Mouse (Mus musculus) brain, embryonic 14.5 days (tissue): ENCODE measurements around the gene Sh2d5. TPM values are rescaled to one million over a fixed set of nuclear protein-coding genes. Genes with fewer than 3 reads are reported as not detected.

ENCODE experiments used
- DNase-seq: peaks from one replicate; pipeline ENCODE4 v3.0.0-alpha.2; 2011; ENCODE audit warnings: low read depth
- CTCF ChIP-seq: fragments of 200-500 bp; IDR thresholded peaks from 2 replicates; pipeline ENCODE4 v1.5.1; 2012; ENCODE audit warnings: inconsistent platforms, mild to moderate bottlenecking, moderate library complexity, borderline replicate concordance; ENCODE audit not compliant: insufficient read depth, insufficient read length; ENCODE audit errors: extremely low read depth
- POLR2A ChIP-seq: fragments of 200-500 bp; IDR thresholded peaks from 2 replicates; pipeline ENCODE4 v1.6.1; 2012; ENCODE audit warnings: mild to moderate bottlenecking, inconsistent platforms, borderline replicate concordance; ENCODE audit not compliant: poor library complexity, insufficient read depth, insufficient read length, severe bottlenecking; ENCODE audit errors: extremely low read depth
- polyA plus RNA-seq: library from polyadenylated mRNA; depleted of rRNA; stranded (reverse); fragments of >200 nt; gene quantifications from 2 replicates; pipeline ENCODE4 v1.2.3, GENCODE M21; 2012

Gene Sh2d5
- polyA plus RNA-seq, 1 experiment = 22.5 TPM

DNA sequence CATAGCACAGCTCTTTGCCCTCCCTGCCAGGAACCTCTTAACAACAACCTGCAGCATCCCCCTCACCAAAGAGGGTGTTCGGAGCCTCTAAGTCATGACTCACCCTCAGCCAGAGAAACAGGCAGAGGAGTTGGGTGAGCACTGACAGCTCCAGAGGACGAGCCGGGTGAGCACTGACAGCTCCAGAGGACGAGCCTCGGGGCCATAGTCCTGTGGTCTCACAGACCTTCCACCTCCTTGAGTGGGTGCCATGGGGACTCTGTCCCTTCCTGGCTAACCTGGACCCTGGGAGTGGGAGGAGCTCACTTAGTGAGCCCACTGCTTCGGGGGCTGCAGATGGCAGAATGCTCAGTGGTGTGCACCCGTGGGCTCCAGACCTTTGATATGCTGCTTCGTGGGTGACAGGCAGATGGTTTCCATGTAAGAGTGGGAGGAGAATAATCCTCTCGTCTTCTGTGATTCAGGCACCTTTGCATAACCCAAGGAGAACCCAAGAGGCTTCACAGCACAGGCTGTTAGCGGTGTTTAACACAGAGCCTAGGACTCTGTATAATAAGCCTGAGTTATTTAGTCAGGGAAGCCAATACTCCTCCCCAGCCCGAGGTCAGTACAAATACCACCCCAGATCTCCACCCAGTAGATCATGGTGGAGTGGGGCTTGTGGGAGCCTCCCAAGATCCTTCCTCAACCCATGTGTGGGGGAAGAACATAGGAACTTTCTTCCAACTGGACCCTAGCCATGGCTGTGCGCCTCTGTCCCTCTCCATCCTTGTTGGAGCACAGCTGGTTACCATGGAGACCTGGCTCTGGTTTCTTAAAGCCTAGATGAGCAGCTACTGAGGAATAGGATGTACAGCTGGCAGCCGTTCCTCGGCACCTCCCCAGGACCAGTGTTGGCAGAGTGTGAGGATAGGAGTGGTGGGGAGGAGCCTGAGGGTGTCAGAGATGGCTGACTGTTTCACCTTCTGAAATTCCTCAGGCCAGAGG, 22.1 kb downstream of the Sh2d5 start:
- peak; percentile 70 for DNase-seq
- TF ChIP-seq CTCF (no peak), POLR2A (no peak)

DNA sequence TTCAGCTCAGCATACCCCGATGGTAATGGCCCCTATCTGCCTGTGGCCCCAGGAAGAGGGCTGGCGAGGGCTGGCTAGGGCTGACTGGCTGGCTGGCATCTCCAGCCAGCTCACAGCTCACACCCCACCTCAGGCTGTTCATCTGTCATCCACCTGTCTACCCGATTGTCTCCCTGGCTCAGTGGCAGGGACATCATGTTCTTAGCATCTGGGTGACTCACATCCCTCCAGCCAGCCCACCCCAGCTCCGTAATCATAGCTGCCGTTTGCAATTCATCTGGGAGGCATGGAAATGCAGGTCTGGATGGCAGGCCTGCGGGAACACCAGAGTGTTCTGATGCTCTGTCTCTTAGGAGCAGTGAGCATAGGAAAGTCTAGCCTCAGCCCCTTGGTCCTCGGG, 28.1 kb downstream of the Sh2d5 start:
- DNase-seq = no peak
- no peak for TF ChIP-seq CTCF
- no peak for TF ChIP-seq POLR2A

DNA sequence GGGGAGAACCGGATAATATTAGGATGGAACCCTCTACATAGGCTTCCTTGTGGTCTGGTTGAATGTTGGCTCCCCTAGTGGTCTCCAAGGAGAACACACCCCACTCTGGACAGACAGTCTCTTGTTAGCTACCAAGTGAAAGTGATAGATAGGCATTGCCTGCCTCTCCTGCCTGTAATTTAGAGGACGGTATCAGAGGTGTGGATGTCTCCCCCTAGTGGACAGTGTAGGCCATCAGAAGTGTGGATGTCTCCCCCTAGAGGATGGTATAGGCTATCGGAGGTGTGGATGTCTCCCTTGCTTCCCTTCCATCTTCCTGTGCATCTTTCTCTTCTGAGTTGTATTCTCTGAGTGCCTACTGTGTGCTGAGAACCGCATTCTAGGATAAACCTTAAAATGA, 32.6 kb downstream of the Sh2d5 start:
- peak; percentile 83; the same call in 1 of the 2 replicates for TF ChIP-seq CTCF
- no peak for TF ChIP-seq POLR2A
- DNase-seq = peak; percentile 90

DNA sequence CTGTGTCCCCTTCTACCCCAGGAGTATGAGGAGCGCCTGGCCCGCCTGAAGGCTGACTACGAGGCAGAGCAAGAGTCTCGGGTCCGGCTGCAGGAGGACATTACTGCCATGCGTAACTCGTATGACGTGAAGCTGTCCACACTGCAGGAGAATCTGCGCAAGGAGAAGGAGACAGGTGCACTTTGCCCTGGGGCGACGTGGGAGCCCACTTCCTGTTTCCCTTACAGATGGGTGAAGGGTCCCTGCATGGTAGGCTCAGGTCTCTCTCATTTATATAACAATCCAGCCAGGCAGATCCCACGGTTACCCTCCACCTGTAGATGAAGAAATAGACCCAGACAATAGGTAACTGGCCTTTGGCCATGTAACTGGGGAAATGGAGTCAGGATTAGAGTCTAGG, 36.2 kb downstream of the Sh2d5 start:
- DNase-seq = no peak
- no peak for TF ChIP-seq CTCF

DNA sequence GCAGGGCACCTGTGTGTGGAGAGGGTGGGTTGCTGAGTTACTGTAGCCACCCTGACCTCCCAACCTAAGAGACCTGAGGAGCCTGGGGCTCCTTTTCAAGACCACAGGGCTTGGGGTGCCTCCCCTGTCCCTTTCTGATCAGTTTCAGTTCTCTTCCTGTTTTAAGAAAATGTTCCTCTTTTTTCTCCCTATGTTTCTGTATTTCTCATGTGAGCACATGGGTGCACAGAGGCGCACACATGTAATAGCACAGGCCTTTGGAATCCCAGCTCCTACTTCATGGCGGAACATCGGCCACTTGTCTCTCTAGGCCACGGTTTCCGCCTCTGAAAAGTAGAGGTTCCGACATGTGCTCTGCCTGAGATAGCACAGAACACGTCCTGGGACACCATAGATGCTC, 38.5 kb downstream of the Sh2d5 start:
- DNase-seq = no peak
- TF ChIP-seq POLR2A (no peak), CTCF (no peak)

DNA sequence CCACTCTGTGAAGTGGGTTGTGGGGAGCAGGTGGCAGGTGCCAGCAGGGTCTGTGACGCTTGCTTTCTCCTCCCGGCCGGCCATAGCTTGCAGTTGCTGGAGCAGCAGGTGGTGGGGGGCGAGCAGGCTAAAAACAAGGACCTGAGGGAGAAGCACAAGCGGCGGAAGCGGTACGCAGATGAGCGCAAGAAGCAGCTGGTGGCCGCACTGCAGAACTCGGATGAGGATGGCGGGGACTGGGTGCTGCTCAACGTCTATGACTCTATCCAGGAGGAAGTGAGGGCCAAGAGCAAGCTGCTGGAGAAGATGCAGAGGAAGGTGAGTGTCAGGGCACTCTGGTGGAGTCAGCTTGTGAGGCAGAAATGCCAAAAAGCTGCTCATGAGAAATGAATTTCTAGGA, 41.8 kb downstream of the Sh2d5 start:
- no peak for DNase-seq
- TF ChIP-seq CTCF (no peak), POLR2A (no peak)

DNA sequence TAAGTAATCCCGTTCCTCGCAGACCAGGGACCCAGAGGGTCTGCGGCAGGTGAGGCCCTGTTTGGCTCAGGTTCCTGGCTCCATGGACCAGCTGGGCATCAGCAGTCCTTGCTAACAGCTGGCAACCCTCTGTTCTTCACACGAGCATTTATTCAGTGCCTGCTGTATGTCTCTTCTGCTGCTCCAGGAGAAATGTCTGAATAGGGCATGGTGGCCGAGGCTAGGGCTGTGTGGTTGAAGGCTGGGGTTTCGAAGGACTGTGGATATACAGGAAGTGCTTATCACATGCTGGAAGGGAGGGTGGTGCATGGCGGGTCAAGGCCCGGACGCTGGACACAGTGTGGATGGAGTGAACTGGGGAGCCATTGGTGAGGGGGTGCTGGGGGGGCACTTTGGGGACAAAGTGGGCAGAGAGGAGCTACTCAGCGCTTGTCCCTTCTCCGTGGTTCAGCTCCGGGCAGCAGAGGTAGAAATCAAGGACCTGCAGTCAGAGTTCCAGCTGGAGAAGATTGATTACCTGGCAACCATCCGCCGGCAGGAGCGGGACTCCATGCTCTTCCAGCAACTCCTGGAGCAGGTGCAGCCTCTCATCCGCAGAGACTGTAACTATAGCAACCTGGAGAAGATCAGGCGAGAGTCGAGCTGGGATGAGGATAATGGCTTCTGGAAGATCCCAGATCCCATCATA, 43.2 kb downstream of the Sh2d5 start:
- TF ChIP-seq CTCF (no peak), POLR2A (no peak)
- DNase-seq = peak; percentile 84

DNA sequence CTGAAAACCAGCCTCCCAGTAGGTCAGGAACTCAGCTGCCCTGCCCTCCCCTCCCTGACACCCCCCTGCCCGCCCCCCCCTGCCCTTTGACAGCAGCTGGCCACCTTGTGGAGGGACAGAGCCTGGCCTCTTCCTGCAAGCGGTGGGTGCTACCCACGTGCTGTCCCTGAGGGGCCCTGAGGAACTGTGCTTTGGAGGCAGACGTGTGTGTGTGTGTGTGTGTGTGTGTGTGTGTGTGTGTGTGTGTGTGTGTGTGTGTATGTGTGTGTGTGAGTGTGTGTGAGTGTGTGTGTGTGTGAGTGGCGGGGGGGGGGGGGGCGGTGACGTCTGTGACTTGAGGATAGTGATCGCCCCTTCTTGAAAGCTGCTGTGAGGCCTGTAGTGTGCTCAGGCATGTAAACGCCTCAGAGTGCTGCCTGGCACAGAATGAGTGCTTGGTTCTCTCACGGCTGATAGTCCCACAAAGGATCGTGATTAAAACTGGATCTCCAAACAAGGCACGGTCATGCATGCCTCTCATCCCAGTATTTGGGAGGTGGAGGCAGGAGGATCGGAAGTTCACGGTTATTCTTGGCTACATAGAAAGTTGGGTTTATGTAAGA, 43.8 kb downstream of the Sh2d5 start:
- peak; percentile 26 for DNase-seq
- no peak for TF ChIP-seq POLR2A
- no peak for TF ChIP-seq CTCF

DNA sequence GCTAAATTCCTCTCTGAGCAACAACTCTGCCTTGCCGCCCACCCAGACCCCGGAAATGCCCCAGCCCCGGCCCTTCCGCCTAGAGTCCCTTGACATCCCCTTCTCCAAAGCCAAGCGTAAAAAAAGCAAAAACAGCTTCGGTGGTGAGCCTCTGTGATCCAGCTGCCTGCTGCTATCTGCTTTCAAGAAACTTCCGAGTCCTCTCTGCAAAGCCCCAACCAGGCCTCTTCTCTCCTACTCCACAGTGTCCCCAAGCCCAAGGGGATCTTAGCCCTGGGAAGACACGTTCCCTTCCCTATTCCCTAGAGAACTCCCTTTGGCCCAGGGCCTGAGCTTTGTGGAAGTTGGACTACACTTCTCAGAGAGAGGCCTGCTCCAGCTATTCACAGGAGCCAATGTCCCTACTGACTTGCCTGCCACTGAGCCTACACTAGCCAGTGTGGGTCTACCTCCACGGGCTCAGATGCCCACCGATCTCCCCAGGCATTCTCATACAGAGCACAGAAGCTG, 51.1 kb downstream of the Sh2d5 start:
- no peak for DNase-seq
- TF ChIP-seq POLR2A (no peak), CTCF (no peak)

DNA sequence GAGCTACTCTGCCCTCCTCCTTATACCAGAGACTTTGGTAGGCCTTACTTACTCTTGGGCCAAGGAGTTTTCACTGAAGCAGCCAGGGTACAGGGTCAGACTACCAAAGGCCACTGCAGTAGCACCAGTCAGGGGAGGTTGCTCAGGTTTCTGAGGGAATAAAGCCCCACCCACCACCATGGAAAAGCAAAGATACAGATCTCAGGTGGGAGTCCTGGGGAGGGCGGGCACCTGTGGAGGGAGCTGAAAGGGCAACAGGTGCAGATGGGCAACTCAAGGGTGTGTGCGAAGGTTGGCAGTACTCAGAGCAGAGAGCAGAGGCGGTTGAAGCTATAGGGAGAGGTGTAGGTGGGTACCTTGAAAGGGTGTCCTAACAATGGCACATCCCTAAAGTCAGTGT, 52.8 kb downstream of the Sh2d5 start:
- TF ChIP-seq POLR2A (no peak), CTCF (no peak)
- DNase-seq = no peak

DNA sequence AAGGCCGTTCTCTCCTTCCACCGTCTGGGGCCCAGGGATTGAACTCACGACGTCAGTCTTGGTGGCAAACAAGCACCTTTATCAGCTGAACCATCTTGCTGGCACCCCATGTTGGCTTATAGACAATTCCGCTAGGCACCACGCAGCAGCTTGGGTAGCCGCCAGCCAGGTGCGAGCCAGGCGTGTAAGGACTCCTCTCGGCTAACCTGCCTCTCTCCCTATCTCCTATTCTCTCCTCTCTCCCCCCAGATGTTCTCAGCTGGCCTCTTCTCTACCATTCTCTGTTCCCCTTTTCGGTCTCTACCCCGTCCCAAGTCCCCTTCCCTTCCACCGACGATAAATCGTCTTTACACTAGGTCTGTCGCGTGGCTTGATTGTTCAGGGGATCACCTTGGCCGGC, 53.5 kb downstream of the Sh2d5 start:
- TF ChIP-seq CTCF (no peak), POLR2A (no peak)
- DNase-seq = no peak
